Mouse (Mus musculus): ENCODE measurements around the gene Srprb.

GRCm38 (mm10) chr9:103248618-103249017, 46.7 kb upstream of the Srprb start:
- TF ChIP-seq POLR2A (IDR thresholded peaks at IDR 0.05; ENCODE audit: insufficient read depth, low read depth, low read length) (no peak), CTCF (IDR thresholded peaks at IDR 0.05; ENCODE audit: insufficient read depth, low read depth, low read length) (no peak)
